Mouse (Mus musculus) forelimb bud, embryonic 11.5 days (tissue): ENCODE data around the gene Fxyd4.

ENCODE experiments used
- DNase-seq: peaks from one replicate; pipeline ENCODE4 v3.0.0-alpha.2; 2012; ENCODE audit warnings: low read depth, low spot score

Gene Fxyd4

GRCm38 (mm10) chr6:117891369-117892160 lies 45.9 kb downstream of the Fxyd4 start:
- no peak for DNase-seq

- no peak for DNase-seq
These were observed 47.2 kb downstream of the Fxyd4 start for GRCm38 (mm10) chr6:117890257-117890656.

- no peak for DNase-seq
These were observed 48.8 kb downstream of the Fxyd4 start for GRCm38 (mm10) chr6:117888642-117889096.

GRCm38 (mm10) chr6:117888032-117888431 lies 49.5 kb downstream of the Fxyd4 start:
- no peak for DNase-seq

GRCm38 (mm10) chr6:117885943-117886342 lies 51.5 kb downstream of the Fxyd4 start:
- no peak for DNase-seq
